In the genomic region with DNA sequence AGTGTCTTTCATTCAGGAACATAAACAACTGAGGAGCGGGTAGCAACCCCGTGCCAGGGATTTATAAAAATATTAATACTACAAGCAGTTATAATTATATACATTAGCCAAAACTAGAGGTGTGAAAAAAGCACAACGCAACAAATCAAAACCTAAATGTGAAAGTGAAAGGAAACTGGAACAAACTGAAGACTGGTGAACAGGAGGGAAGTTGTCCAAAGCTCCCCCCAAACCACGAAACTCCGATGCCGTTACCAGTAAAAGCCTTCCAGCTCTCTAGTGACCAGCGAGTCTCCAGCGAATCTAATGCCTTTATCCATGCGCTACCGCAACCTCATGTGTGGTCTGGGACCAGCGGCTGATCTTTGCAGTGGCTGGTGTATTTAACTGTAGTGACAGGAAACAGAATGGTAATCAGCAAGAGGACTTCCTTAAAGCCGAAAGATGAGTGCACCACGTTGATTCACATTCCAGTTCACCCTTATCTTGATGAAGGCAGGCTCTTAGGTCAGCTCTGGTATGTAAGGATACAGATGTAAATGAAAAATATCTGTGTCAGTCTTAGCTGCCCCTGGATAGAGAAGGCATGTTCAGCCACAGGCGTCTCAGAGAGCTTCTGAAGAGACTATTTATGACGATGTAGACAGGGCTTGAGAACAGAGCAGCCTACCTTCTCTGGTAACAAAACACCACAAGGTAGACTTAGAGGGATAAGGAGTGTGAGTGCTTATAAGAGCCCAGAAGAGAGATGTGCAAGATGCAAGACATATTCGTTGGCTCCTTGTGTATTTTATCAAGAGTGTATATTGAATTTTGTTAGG, we compare ENCODE assay signal across 9 mouse cellular contexts.
A peak's percentile ranks its signal among the peaks of the same experiment; 100 is the strongest.
DNase-seq lines count a peak whose midpoint lies in the region; ATAC-seq and TF ChIP-seq lines count a peak whose summit lies in the region.
"Had no signal": no experiment of that assay in that cellular context is flagged by ENCODE, and none has a peak within 500 bp of the region (broad histone marks: within the 10 kb centered on the region; RNA-seq: fewer than 3 reads in every experiment).

No protein-coding gene starts in this region.

- no peak overlapping the region for H3K9ac ChIP-seq in embryonic facial prominence, embryonic 14.5 days (ENCODE audit: low read depth, low read length)
- no peak overlapping the region for H3K9ac ChIP-seq in lung, embryonic 15.5 days

- peak overlapping the region; percentile 36 for H3K4me2 ChIP-seq in embryonic facial prominence, embryonic 14.5 days (ENCODE audit: low read depth, low read length)
- peak overlapping the region; percentile 50 for H3K4me2 ChIP-seq in lung, embryonic 15.5 days

- WGBS in embryonic facial prominence, embryonic 14.5 days, result 60% methylated on average over 16 of the region's 16 CpGs
- 38% methylated on average over 16 of the region's 16 CpGs for whole genome bisulfite sequencing in lung, embryonic 15.5 days
- WGBS in hindbrain, embryonic 10.5 days, result 87% methylated on average over 16 of the region's 16 CpGs

- DNase-seq in gastrocnemius, adult 2 months, result no peak
- DNase-seq in gastrocnemius, adult 18-20 months (ENCODE audit: low spot score), result no peak
- DNase-seq in embryonic facial prominence, embryonic 14.5 days (ENCODE audit: low spot score), result peak; percentile 22
- DNase-seq in spleen, postnatal 10 days (ENCODE audit: low spot score in 2 of 2), result peak; percentile 17 to 25
- DNase-seq in hindbrain, embryonic 10.5 days (ENCODE audit: low spot score), result no peak
- no peak for DNase-seq in left cerebral cortex, postnatal 25 days (ENCODE audit: low spot score in 2 of 2)
- DNase-seq in MN1 (ENCODE audit: low spot score), result no peak
- DNase-seq: cerebellum, adult 11 months had no signal

- no peaks in the 10 kb centered on the region for H3K36me3 ChIP-seq in embryonic facial prominence, embryonic 14.5 days (ENCODE audit: control insufficient read depth, insufficient read depth, low read length)
- H3K36me3 ChIP-seq in lung, embryonic 15.5 days, result no peaks in the 10 kb centered on the region
- no peaks in the 10 kb centered on the region for H3K36me3 ChIP-seq in hindbrain, embryonic 10.5 days

- no peak for ATAC-seq in embryonic facial prominence, embryonic 14.5 days (ENCODE audit: low read depth)
- ATAC-seq in lung, embryonic 15.5 days (ENCODE audit: borderline replicate concordance, extremely low read depth, low FRiP score, low TSS enrichment), result no peak

- H3K4me3 ChIP-seq in gastrocnemius, adult 2 months, result peak overlapping the region; percentile 61
- peak overlapping the region; percentile 16 for H3K4me3 ChIP-seq in embryonic facial prominence, embryonic 14.5 days (ENCODE audit: low read depth, low read length)
- peak overlapping the region; percentile 32 for H3K4me3 ChIP-seq in lung, embryonic 15.5 days
- H3K4me3 ChIP-seq in hindbrain, embryonic 10.5 days, result no peak overlapping the region; the same call in 1 of the 2 replicates

- TF ChIP-seq CTCF in gastrocnemius, adult 2 months (IDR thresholded peaks at IDR 0.05), result no peak

- no peaks in the 10 kb centered on the region for H3K9me3 ChIP-seq in embryonic facial prominence, embryonic 14.5 days (ENCODE audit: control insufficient read depth, low read length)
- no peaks in the 10 kb centered on the region for H3K9me3 ChIP-seq in lung, embryonic 15.5 days
- no peaks in the 10 kb centered on the region for H3K9me3 ChIP-seq in hindbrain, embryonic 10.5 days

- no peaks in the 10 kb centered on the region for H3K27me3 ChIP-seq in embryonic facial prominence, embryonic 14.5 days (replicated peaks; ENCODE audit: control insufficient read depth, insufficient read depth, low read length)
- no peaks in the 10 kb centered on the region for H3K27me3 ChIP-seq in lung, embryonic 15.5 days
- no peaks in the 10 kb centered on the region for H3K27me3 ChIP-seq in hindbrain, embryonic 10.5 days (ENCODE audit: insufficient read depth, poor library complexity, severe bottlenecking)

- intact Hi-C loops in gastrocnemius, adult 2 months (cut with DNase I), result no loop called here
- intact Hi-C loops in left cerebral cortex, postnatal 25 days (cut with DNase I), result no loop called here

- no peak overlapping the region for H3K27ac ChIP-seq in gastrocnemius, adult 2 months
- no peak overlapping the region for H3K27ac ChIP-seq in embryonic facial prominence, embryonic 14.5 days (replicated peaks; ENCODE audit: low read depth, low read length)
- no peak overlapping the region for H3K27ac ChIP-seq in lung, embryonic 15.5 days
- no peak overlapping the region for H3K27ac ChIP-seq in hindbrain, embryonic 10.5 days

- H3K4me1 ChIP-seq in embryonic facial prominence, embryonic 14.5 days (ENCODE audit: control insufficient read depth, insufficient read depth, low read length), result peaks cover 3% of the 10 kb centered on the region; the same call in 1 of the 2 replicates
- H3K4me1 ChIP-seq in lung, embryonic 15.5 days, result 0 out of 2 replicates have a peak, but pooled peaks cover 3% of the 10 kb centered on the region
- no peaks in the 10 kb centered on the region for H3K4me1 ChIP-seq in hindbrain, embryonic 10.5 days (replicated peaks)

Comparison
In these comparisons a context has a peak if more than half of its experiments do, and no peak if none do; other contexts are left out.
1. DNase-seq: peak in embryonic facial prominence, embryonic 14.5 days (single experiment) and spleen, postnatal 10 days (2 of 2); none in gastrocnemius, adult 2 months (single experiment), gastrocnemius, adult 18-20 months (single experiment), hindbrain, embryonic 10.5 days (single experiment), left cerebral cortex, postnatal 25 days (0 of 2) and MN1 (single experiment).